Mouse (Mus musculus) ovary, postnatal 36 days (tissue): ENCODE results near the gene Adat1.

Experiments used
- DNase-seq: peaks from one replicate; pipeline ENCODE4 v3.0.0; 2022; ENCODE audit warnings: low spot score, mixed read lengths

The Adat1 gene

DNA sequence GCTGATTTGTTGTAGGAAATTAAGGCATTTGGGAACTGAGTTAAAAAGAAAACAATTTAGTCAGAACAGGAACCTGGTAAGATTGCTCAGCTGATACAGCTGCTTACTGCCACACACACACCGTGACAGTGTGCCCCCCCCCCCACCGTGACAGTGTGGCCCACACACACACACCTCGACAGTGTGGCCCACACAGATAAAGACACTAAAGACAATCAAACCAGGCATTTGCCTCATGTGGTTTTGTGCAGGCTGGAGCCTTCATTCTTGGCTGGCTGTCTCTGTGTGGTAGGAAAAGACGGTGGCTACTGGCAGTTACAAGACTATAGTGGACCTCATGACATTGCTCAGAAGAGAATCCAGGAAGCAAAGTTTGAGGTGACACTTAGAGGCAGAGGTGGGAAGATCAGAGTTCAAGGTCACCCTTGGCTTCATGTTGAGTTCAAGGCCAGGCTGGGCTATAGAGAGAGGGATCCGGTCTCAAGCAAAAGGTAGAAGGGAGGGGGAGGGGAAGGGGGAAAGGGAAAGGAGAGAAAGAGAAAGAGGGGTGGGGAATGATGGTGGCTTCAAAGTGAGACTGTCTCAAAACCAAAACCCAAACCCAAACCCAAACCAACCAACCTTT is 24.7 kb downstream of the Adat1 start:
- no peak for DNase-seq

DNA sequence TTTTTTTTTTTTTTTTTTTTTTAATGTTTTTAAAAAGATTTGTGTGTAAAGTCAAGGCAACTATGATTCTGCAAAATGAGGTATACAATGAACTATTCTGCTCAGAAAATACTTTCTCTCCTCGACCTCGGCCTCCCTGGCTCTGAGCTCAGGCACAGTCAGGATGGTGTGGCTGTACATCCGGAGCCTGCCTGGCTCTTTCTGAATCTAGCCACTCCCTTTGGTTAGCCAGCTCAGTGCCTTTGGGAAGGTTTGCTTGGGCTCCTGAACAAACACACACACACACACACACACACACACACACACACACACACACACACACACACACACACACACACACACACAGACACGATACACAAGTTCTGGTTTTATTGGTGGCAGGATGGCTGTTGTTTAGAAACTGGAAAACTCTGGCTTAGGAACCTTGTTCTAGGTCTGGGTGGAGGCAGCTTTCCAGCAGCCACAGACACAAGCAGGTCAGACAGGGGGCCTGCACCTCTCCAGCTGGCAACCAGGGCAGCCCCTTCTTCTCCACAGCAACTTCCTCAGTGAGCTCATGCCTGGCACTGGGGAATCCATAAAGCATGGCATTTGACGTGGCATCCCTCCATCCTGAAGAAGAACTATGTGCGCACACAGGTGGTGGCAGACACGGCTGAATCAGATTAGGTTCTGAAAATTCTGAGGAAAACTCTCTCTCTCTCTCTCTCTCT is 27.1 kb downstream of the Adat1 start:
- DNase-seq: no peak

DNA sequence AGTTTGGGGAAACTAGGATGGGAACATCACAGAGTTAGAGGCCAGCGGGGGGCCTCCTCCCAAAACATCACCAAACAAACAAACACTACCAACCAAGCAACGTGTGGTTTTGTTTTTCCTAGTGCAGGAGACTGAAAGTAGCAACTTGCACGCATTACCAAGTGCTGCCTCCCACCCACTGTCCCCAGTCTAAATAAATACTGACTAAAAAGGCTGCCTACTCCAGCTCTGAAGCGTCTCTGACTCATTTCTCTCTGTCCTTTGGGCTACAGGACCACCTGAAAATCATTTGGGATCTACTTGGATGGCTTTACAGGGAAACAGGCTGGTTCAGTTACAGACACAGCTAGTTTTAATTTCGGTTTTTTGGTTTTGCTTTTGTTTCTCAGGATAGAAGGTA is 27.8 kb downstream of the Adat1 start:
- no peak for DNase-seq

DNA sequence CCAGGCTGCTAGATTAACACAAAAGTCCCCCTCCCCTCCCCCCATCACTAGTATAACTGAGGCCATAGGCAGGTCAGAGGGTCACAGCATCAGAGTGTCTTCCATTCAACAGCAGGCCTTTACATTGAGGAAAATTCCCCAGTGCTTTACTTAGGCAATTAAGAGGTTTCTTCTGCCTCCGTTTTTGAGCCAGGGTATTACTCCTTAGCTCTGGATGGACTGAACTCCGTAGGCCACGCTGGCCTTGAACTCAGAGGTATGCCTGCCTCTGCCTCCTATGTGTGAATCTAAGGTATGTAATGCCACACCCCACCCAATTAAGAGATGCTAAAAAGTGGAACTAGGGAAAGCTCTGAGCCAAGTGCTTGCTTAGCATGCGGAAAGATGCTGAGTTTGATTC is 28.6 kb downstream of the Adat1 start:
- no peak for DNase-seq

DNA sequence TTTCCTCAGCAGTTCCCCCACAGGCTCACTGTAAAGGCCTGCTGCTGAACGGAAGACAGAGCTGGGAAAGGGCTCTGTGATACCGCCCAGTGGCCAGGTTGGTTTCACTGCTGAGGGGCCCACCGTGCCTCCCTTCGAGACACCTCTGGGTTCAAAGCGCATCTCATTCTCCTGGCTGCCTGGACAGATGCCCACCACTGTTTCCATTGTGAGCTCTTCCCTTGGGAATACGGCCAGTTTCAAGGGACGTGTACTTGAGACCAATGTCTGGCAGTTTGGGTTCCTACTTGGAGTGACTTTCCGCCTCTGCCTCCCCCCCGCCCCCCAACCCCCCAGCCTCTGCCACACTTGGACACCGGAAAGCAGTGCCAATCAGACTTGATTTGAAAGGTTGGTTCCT is 29.0 kb downstream of the Adat1 start:
- DNase-seq: no peak

DNA sequence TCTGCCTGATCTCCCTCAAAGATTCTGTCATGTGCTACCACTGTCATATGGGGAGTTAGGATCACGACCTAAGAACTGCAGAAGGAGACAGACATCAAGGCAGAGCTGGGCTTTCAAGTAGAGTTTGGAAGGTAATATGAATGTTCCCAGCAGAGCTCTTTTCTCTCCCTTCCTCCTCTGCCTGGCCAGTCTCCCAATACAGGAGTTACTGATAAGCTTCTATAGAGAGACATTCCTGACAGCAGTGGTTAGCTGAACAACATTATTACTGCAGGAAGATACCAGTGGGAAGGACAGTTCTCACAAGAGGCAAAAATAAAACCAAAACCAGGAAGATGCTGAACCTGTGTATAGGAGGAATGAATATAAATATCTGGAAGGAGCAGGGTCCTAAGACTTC is 29.5 kb downstream of the Adat1 start:
- no peak for DNase-seq

DNA sequence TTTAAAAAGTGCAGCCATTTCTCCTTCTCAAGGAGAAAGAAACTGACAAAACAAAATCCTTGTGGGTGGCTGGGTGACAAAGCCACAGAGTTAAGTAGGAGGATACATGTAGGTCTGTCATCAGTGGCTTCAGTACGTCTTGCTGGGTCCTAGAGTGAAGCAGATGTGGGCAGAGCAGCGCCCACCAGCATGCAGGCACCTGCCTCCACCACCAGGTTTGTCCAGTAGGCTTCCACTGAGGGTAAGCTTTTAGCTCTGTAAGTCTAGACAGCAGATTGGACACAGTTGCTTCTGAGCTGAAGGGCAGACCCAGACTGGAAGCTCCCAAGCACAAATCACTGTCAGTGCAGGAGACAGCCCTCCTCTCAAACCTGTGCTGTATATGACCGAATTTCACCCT is 30.8 kb downstream of the Adat1 start:
- no peak for DNase-seq

DNA sequence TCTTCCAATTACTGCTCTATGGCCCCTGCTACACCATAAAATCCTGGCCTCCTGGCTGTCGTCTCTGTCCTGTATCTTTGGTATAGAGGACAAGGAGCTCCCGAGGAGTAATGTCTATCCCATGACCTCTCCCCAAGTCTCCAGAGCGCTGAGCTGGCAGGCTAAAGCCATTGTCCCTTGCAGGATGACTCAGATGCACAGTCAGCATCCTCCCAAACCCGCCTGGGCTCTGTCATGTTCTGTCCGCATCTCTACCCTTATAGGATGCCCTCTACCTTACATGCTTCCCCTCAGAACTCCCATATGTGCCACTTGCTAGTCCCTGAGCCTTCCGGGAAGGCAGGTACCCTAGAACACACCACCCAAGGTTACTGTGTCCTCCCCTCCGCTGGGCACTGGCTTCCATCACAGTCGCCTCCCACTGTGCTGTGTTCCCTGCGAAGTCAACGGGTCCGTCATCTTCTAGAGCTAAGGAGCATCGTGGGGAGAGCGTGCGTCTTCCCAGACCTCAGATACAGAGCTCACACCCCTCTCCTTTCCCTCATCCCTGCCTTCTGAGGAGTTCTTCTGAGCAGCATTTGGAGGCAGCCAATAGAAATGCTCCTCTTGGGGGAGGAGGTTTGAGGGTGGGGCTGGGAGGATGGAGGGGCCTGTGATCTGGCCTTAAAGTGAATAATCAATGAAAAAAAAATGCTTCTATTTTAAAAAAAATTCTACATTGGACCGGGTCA is 31.3 kb downstream of the Adat1 start:
- no peak for DNase-seq

DNA sequence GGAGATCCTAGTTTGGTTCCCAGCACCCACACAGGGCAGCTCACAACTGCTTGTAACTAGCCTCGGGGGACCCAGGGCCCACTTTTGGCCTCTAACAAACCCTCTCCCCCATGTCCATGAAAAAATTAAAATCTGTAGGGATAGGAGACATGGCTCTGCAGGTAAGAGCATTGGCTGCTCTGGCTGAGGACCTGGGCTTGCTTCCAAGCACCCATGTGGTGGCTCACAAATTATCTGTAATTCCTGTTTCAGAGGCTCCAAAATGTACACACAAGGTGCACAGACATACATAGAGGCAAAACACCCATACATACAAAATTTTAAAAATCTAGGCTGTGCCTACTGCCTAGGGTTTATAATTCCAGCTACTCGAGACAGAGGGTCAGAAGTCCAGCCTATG is 34.9 kb downstream of the Adat1 start:
- DNase-seq: no peak

DNA sequence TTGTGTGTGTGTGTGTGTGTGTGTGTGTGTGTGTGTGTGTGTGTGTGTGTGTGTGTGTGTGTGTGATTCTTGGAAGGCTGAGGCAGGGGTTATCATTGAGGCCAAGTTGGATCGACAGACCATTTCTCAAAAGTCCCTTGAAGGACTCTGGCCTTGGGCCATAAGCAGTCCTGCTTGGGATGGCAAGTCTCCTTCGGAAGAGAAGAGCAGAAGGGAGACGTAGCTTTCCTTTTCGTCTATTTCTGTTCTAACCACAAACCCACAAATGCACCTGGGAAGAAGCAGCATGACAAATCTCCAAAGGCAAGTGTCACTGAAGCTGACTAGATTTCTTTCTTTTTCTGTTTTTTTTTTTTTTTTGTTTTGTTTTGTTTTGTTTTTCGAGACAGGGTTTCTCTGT is 36.2 kb downstream of the Adat1 start:
- DNase-seq: no peak

DNA sequence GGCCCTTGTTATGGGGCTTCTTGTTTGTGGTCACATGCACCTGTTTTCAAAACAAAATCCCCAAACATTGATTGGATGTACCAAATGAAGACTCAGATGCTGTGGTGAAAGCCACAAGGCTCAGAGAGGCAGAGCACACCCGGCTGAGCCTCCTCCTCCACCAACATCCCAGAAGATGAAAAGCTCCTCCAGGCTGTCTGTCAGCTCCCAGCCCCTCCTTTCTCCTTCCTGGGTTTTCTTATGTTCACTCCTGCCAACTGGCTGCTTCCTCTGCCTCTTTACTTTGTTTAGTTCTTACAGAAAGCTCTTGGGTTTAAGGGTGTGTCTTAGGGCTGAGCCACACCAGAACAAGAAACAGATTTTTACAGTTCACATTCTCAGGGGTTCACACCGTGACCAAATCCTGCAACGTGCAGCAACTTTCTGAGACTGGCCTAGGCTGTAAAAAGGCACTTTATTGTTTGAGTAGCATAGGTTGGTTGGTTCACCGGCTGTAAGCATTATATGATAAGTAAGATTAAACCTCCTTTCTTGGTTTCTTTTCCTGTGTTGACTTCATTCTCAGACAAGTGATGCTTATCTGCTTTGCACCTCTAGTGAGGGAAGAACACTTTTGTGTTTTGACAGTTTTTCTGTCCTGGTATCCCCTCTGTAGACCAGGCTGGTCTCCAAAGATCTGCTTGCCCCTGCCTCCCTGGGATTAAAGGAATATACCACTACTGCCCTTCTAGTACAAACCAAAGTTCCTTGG is 37.1 kb downstream of the Adat1 start:
- DNase-seq: no peak

DNA sequence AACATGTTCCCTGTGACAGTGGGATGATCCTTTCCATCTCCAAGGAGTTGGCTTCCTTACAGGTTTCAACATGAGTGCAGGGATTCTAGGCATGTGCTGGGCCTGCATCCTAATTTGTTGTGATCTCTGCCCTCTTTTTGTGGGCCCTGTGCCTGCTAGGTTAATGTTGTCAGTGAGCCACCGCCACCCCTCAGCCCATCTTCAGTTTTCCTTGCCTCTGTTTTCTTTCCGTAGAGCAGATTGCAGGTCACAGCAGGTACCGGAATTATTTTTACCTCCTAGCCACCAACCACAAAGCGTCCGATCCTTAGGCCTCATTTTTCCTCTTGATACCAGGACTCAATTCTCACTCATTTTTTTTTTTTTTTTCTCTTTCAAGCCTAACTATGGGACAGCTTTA is 40.2 kb downstream of the Adat1 start:
- no peak for DNase-seq

DNA sequence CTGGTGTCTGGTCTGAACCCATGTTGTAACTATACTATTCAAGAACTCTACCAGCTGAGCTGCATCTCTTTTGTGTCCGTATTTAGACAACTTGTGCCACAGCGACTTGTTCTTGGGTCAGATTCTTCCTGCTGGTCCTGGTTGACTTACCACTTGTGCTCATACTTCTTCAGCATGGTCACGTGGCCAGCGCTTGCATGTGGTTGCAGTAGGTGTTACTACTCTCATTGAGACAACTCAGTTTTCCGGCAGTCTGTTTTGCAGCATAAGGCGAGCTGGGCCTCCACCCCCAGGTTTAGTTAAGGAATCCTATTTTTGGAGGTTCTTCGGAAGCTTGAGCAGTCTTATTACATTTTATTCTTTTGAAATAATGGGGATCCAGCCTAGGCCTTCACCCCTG is 40.8 kb downstream of the Adat1 start:
- DNase-seq: no peak

DNA sequence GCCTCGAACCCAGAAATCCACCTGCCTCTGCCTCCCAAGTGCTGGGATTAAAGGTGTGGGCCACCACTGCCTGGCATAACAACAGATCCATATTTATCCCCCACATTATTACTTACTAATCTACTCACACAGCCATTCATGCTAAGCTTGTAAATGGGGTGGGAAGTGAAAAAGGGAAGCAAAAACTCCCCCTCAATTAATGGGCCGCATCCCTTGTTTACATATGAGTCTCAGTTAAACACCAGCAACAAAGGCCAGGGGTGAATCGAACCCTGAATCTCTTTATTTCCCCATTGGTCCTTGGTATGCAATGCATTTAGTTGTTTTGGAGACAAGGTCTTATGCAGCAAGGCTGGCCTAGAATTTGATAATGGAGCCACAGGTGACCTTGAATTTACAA is 41.3 kb downstream of the Adat1 start:
- no peak for DNase-seq

DNA sequence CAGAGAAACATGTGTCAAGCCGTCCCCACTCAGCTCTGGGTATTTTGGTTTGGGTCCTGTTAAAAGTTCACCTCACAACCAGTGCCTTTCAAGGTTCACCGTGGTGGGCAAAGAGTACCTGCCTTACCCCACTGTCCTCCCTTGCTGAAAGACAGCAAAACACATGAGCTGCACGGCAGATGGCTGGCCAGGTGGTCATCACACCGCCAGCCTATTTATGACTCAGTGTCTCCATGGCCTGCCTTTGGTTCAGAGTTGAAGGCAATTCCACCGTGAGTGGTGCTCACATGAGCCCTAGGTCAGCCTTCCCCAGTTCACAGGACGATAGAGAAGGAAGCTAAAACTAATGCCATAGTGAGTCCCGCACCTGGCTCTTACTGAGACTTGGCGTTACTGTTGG is 44.1 kb downstream of the Adat1 start:
- no peak for DNase-seq

DNA sequence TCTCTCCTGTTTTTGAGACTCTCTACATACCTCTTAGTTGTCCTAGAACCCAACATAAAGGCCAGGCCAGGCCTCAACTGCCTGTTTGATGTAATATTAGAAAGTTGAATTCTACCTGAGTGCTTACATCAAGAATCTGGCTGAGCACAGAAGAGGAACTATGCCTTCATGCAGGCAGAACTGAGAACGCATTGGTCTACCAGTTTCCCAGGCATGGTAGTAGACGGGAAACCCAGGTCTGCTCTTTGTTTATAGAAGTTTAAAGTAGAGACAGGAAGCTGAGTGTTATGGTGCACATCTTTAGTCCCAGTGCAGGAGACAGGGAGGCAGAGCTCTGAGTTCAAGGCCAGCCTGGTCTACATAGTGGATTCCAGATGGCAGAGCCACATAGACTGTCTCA is 45.0 kb downstream of the Adat1 start:
- no peak for DNase-seq

DNA sequence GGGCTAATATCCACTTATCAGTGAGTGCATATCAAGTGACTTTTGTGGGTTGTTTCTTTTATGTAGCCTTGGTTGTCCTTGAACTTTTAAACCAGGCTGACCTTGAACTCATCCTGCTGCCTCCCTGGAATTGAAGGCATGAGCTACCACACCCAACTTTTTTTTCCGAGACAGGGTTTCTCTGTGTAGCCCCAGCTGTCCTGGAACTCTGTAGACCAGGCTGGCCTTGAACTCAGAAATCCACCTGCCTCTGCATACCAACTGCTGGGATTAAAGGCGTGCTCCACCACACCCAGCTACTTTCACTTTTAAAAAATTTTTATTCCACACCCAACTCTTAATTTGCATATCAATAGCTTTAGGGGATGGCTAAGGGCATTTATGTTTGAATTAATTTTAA is 48.6 kb downstream of the Adat1 start:
- DNase-seq: no peak

DNA sequence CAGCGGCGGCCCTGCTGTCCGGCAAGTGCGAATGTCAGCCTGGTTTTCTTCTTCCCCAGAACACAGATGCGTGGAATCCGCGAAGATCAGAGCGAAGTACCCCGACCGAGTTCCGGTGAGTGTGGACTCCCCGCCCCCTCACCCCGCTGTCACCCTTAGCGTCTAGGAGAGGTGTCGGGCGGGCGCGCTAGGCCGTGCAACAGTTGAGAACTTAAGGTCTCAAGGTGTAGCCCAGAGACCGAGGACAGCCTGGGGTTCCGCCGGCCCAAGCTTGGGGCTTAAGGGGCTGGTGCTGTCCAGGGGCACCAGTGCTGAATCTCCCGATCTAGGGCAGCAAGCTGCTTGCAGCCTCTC is 51.0 kb downstream of the Adat1 start:
- peak; percentile 51 for DNase-seq

DNA sequence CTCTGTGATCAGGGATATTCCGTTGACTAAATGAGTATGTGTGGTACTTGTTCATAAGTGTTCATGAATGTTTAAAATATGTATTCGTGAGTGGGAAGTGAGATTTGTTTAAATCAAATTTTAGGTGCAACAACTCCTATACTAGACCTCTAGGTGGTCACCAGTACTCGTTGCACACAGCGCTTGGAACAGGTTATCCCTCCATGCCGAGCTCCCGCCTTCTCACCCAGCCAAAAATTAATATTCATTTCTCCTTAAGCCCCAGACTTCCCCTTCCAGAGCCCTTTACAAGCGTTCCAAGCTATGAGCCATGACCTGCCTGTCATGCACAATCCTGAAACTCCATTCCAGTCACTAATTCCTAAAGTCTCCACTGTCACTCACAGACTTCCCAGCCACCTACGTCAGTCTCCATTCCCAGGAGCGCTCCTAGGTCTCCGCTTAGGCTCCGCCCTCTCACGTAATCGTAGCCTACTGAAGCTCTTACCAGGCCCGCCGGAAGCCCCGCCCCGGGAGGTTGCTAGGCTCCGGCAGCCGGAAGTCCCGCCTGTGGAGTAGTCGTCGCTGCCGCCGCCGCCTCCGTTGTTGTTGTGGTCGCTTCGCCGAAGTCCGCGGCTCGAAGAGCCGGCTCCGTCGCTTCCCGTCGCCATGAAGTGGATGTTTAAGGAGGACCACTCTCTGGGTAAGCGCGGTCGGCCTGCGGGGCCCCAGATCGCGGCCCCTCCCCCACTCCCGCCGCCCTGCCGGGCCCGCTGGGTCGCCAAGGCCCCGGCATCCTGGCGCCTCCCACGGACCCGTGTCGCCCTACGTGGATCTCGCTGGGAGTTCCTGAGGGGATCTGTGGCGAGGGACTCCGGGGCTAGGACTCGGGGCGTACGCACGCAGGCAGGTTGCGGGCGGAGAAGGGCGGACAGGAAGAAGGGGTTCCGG is 51.7 kb downstream of the Adat1 start, which contains the start of gene Gabarapl2:
Gabarapl2 (plus strand) TSS at position 533 of the 930 bp plus-strand sequence.
- peak; percentile 96 for DNase-seq

DNA sequence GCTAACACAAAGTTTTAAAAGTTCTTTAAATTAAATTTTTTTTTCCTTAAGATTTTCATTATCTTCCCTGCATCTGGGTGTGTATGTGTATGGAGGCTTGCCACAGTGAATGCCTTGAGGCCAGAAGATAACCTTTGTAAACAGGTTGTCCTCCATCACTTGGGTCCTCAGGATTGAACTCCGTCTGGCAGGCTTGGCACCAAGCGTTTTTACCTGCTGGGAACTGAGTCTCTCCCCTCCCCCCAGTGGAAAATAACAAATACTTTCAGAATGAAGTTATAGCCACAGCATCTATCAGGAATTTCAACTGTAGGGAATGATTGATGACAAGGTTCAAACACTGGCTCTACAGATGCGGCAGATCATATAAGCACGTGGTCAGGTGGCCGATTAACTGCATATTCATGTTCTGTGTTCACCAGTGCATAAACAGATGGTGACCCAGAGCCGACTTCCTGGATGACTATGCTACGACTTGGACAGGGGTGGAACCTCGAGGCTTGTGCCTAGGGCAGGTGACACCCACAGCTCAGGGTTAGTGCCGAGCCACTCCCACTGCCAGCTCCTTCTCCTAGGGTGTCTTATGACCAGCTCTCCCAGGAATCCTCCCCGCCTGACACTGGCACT is 52.5 kb downstream of the Adat1 start:
- peak; percentile 16 for DNase-seq
